Mouse (Mus musculus) spleen, adult 12 weeks (tissue): ENCODE results near the gene Olfr972.
"Not testable (repeated sequence)": the region's sequence is repeated elsewhere in the genome, so short reads cannot be mapped to it uniquely, and the experiment has no call there.

Experiments used
- DNase-seq: peaks from one replicate; pipeline ENCODE4 v3.0.0; 2022; ENCODE audit warnings: low spot score

Olfr972 gene

GRCm38 (mm10) chr9:39866122-39866521 lies at the start of gene Olfr972:
Gene Olfr972, plus strand, starts transcription at chr9:39866422.
- DNase-seq = no peak

- DNase-seq = not testable (repeated sequence)
These were observed 29.6 kb upstream of the Olfr972 start, which contains the start of gene Olfr971 for GRCm38 (mm10) chr9:39836576-39836975. Gene Olfr971, plus strand, starts transcription at chr9:39836876.

- DNase-seq = not testable (repeated sequence)
These were observed 5.8 kb downstream of the Olfr972 start for GRCm38 (mm10) chr9:39871986-39872385.

- DNase-seq = not testable (repeated sequence)
These were observed 11.5 kb downstream of the Olfr972 start for GRCm38 (mm10) chr9:39877541-39878396.

GRCm38 (mm10) chr9:39905106-39905505 lies 38.9 kb downstream of the Olfr972 start:
- no peak for DNase-seq

GRCm38 (mm10) chr9:39907036-39907435 lies 40.8 kb downstream of the Olfr972 start, which contains the start of gene Olfr229:
Gene Olfr229, plus strand, starts transcription at chr9:39907336.
- no peak for DNase-seq

GRCm38 (mm10) chr9:39909939-39910338 lies 43.7 kb downstream of the Olfr972 start:
- no peak for DNase-seq
